Mouse (Mus musculus): ENCODE results near the gene Mindy4b-ps. TPM values are rescaled to one million over a fixed set of nuclear protein-coding genes. Genes with fewer than 3 reads are reported as not detected.

The Mindy4b-ps gene
- polyA plus RNA-seq, 2 experiments, result 0.04 TPM; not detected in 1

GRCm38 (mm10) chr3:58808636-58809035 lies 13.5 kb downstream of the Mindy4b-ps start:
- Histone ChIP-seq H3K36me3 (ENCODE audit: control insufficient read depth, insufficient read depth, low read length) (no peaks in the 10 kb centered on the region), H3K4me3 (replicated peaks; ENCODE audit: low read length) (no peak overlapping the region), H3K9me3 (ENCODE audit: control insufficient read depth, low read length) (no peaks in the 10 kb centered on the region), H3K27me3 (ENCODE audit: control insufficient read depth, insufficient read depth, low read length) (no peaks in the 10 kb centered on the region), H3K4me2 (replicated peaks; ENCODE audit: low read depth, low read length, severe bottlenecking) (no peak overlapping the region), H3K9ac (ENCODE audit: low read depth, low read length, severe bottlenecking) (no peak overlapping the region), H3K4me1 (ENCODE audit: control insufficient read depth, insufficient read depth, low read length) (peaks cover 9% of the 10 kb centered on the region; the same call in 1 of the 2 replicates), H3K27ac (replicated peaks; ENCODE audit: low read depth, low read length) (no peak overlapping the region)
- DNase-seq (ENCODE audit: low spot score), result no peak
- ATAC-seq (ENCODE audit: low FRiP score, low read depth), result no peak
- 79% methylated on average over 5 of the region's 5 CpGs for WGBS
- TF ChIP-seq POLR2A (IDR thresholded peaks at IDR 0.05; ENCODE audit: borderline replicate concordance, extremely low read depth, insufficient read depth, insufficient read length), result no peak

GRCm38 (mm10) chr3:58804745-58805144 lies 17.4 kb downstream of the Mindy4b-ps start:
- Histone ChIP-seq H3K4me3 (replicated peaks; ENCODE audit: low read length) (no peak overlapping the region), H3K9me3 (ENCODE audit: control insufficient read depth, low read length) (no peaks in the 10 kb centered on the region), H3K9ac (ENCODE audit: low read depth, low read length, severe bottlenecking) (no peak overlapping the region), H3K4me1 (ENCODE audit: control insufficient read depth, insufficient read depth, low read length) (peaks cover 4% of the 10 kb centered on the region; the same call in 1 of the 2 replicates), H3K36me3 (ENCODE audit: control insufficient read depth, insufficient read depth, low read length) (no peaks in the 10 kb centered on the region), H3K4me2 (replicated peaks; ENCODE audit: low read depth, low read length, severe bottlenecking) (no peak overlapping the region), H3K27me3 (ENCODE audit: control insufficient read depth, insufficient read depth, low read length) (no peaks in the 10 kb centered on the region), H3K27ac (replicated peaks; ENCODE audit: low read depth, low read length) (no peak overlapping the region)
- WGBS, result 88% methylated on average over 6 of the region's 6 CpGs
- no peak for TF ChIP-seq POLR2A (IDR thresholded peaks at IDR 0.05; ENCODE audit: borderline replicate concordance, extremely low read depth, insufficient read depth, insufficient read length)
- ATAC-seq (ENCODE audit: low FRiP score, low read depth) (no peak), DNase-seq (ENCODE audit: low spot score) (no peak)

- no peak overlapping the region for H3K27ac ChIP-seq (replicated peaks; ENCODE audit: low read depth, low read length)
- no peaks in the 10 kb centered on the region for H3K4me1 ChIP-seq (ENCODE audit: control insufficient read depth, insufficient read depth, low read length)
- no peak overlapping the region for H3K4me2 ChIP-seq (replicated peaks; ENCODE audit: low read depth, low read length, severe bottlenecking)
- H3K4me3 ChIP-seq (replicated peaks; ENCODE audit: low read length), result no peak overlapping the region
- H3K9ac ChIP-seq (ENCODE audit: low read depth, low read length, severe bottlenecking), result no peak overlapping the region
- peak; percentile 0 for DNase-seq (ENCODE audit: low spot score)
- no peaks in the 10 kb centered on the region for H3K36me3 ChIP-seq (ENCODE audit: control insufficient read depth, insufficient read depth, low read length)
- no peak for TF ChIP-seq POLR2A (IDR thresholded peaks at IDR 0.05; ENCODE audit: borderline replicate concordance, extremely low read depth, insufficient read depth, insufficient read length)
- ATAC-seq (ENCODE audit: low FRiP score, low read depth), result no peak
- 65% methylated on average over 4 of the region's 4 CpGs for WGBS
- H3K9me3 ChIP-seq (ENCODE audit: control insufficient read depth, low read length), result no peaks in the 10 kb centered on the region
- no peaks in the 10 kb centered on the region for H3K27me3 ChIP-seq (ENCODE audit: control insufficient read depth, insufficient read depth, low read length)
These were observed 23.4 kb downstream of the Mindy4b-ps start for GRCm38 (mm10) chr3:58798676-58799075.

GRCm38 (mm10) chr3:58798245-58798644 lies 23.9 kb downstream of the Mindy4b-ps start:
- Histone ChIP-seq H3K9ac (ENCODE audit: low read depth, low read length, severe bottlenecking) (no peak overlapping the region), H3K4me3 (replicated peaks; ENCODE audit: low read length) (no peak overlapping the region), H3K36me3 (ENCODE audit: control insufficient read depth, insufficient read depth, low read length) (no peaks in the 10 kb centered on the region), H3K27me3 (ENCODE audit: control insufficient read depth, insufficient read depth, low read length) (no peaks in the 10 kb centered on the region), H3K9me3 (ENCODE audit: control insufficient read depth, low read length) (no peaks in the 10 kb centered on the region), H3K4me2 (replicated peaks; ENCODE audit: low read depth, low read length, severe bottlenecking) (no peak overlapping the region), H3K4me1 (ENCODE audit: control insufficient read depth, insufficient read depth, low read length) (no peaks in the 10 kb centered on the region), H3K27ac (replicated peaks; ENCODE audit: low read depth, low read length) (no peak overlapping the region)
- no peak for TF ChIP-seq POLR2A (IDR thresholded peaks at IDR 0.05; ENCODE audit: borderline replicate concordance, extremely low read depth, insufficient read depth, insufficient read length)
- no peak for ATAC-seq (ENCODE audit: low FRiP score, low read depth)
- DNase-seq (ENCODE audit: low spot score), result no peak
- 34% methylated on average over 8 of the region's 8 CpGs for WGBS

- H3K36me3 ChIP-seq (ENCODE audit: control insufficient read depth, insufficient read depth, low read length), result no peaks in the 10 kb centered on the region
- TF ChIP-seq POLR2A (IDR thresholded peaks at IDR 0.05; ENCODE audit: borderline replicate concordance, extremely low read depth, insufficient read depth, insufficient read length), result no peak
- H3K9ac ChIP-seq (ENCODE audit: low read depth, low read length, severe bottlenecking), result no peak overlapping the region
- H3K27ac ChIP-seq (replicated peaks; ENCODE audit: low read depth, low read length), result no peak overlapping the region
- no peak overlapping the region for H3K4me3 ChIP-seq (replicated peaks; ENCODE audit: low read length)
- H3K9me3 ChIP-seq (ENCODE audit: control insufficient read depth, low read length), result no peaks in the 10 kb centered on the region
- no peak for DNase-seq (ENCODE audit: low spot score)
- no peaks in the 10 kb centered on the region for H3K4me1 ChIP-seq (ENCODE audit: control insufficient read depth, insufficient read depth, low read length)
- ATAC-seq (ENCODE audit: low FRiP score, low read depth), result no peak
- H3K4me2 ChIP-seq (replicated peaks; ENCODE audit: low read depth, low read length, severe bottlenecking), result no peak overlapping the region
- 80% methylated on average over 7 of the region's 7 CpGs for WGBS
- no peaks in the 10 kb centered on the region for H3K27me3 ChIP-seq (ENCODE audit: control insufficient read depth, insufficient read depth, low read length)
These were observed 32.6 kb downstream of the Mindy4b-ps start for GRCm38 (mm10) chr3:58789473-58789872.

GRCm38 (mm10) chr3:58789033-58789432 lies 33.1 kb downstream of the Mindy4b-ps start:
- no peaks in the 10 kb centered on the region for H3K4me1 ChIP-seq (ENCODE audit: control insufficient read depth, insufficient read depth, low read length)
- 74% methylated on average over 5 of the region's 5 CpGs for WGBS
- no peak overlapping the region for H3K4me2 ChIP-seq (replicated peaks; ENCODE audit: low read depth, low read length, severe bottlenecking)
- H3K36me3 ChIP-seq (ENCODE audit: control insufficient read depth, insufficient read depth, low read length), result no peaks in the 10 kb centered on the region
- no peak overlapping the region for H3K27ac ChIP-seq (replicated peaks; ENCODE audit: low read depth, low read length)
- H3K9me3 ChIP-seq (ENCODE audit: control insufficient read depth, low read length), result no peaks in the 10 kb centered on the region
- TF ChIP-seq POLR2A (IDR thresholded peaks at IDR 0.05; ENCODE audit: borderline replicate concordance, extremely low read depth, insufficient read depth, insufficient read length), result no peak
- no peak overlapping the region for H3K9ac ChIP-seq (ENCODE audit: low read depth, low read length, severe bottlenecking)
- no peaks in the 10 kb centered on the region for H3K27me3 ChIP-seq (ENCODE audit: control insufficient read depth, insufficient read depth, low read length)
- H3K4me3 ChIP-seq (replicated peaks; ENCODE audit: low read length), result no peak overlapping the region
- ATAC-seq (ENCODE audit: low FRiP score, low read depth) (no peak), DNase-seq (ENCODE audit: low spot score) (no peak)
